19 mouse cellular contexts compared by ENCODE assay signal in genomic region chr14:61321200-61321599, GRCm38 (mm10). TPM values are rescaled to one million over a fixed set of nuclear protein-coding genes. Genes with fewer than 3 reads are reported as not detected.
"Had no signal": no experiment of that assay in that cellular context is flagged by ENCODE, and none has a peak within 500 bp of the region (broad histone marks: within the 10 kb centered on the region; RNA-seq: fewer than 3 reads in every experiment).

No protein-coding gene starts in this region.

- H3K36me3 ChIP-seq: lung, embryonic 15.5 days; midbrain, embryonic 10.5 days; midbrain, embryonic 12.5 days; neural tube, embryonic 13.5 days; neural tube, embryonic 15.5 days; stomach, embryonic 15.5 days had no signal

- H3K4me1 ChIP-seq: lung, embryonic 15.5 days; midbrain, embryonic 10.5 days; midbrain, embryonic 12.5 days; neural tube, embryonic 13.5 days; neural tube, embryonic 15.5 days; stomach, embryonic 15.5 days had no signal

- H3K27ac ChIP-seq: liver, embryonic 14.5 days; lung, embryonic 15.5 days; midbrain, embryonic 10.5 days; midbrain, embryonic 12.5 days; neural tube, embryonic 13.5 days; neural tube, embryonic 15.5 days; stomach, embryonic 15.5 days had no signal

- H3K9me3 ChIP-seq: lung, embryonic 15.5 days; neural tube, embryonic 15.5 days; stomach, embryonic 15.5 days had no signal

- H3K9ac ChIP-seq: liver, embryonic 14.5 days; lung, embryonic 15.5 days; midbrain, embryonic 12.5 days; neural tube, embryonic 13.5 days; neural tube, embryonic 15.5 days; stomach, embryonic 15.5 days had no signal

- H3K4me3 ChIP-seq: lung, embryonic 15.5 days; midbrain, embryonic 10.5 days; midbrain, embryonic 12.5 days; myocyte; neural tube, embryonic 13.5 days; neural tube, embryonic 15.5 days; stomach, embryonic 15.5 days had no signal

- H3K4me2 ChIP-seq: lung, embryonic 15.5 days; midbrain, embryonic 12.5 days; neural tube, embryonic 13.5 days; neural tube, embryonic 15.5 days; stomach, embryonic 15.5 days had no signal

- DNase-seq: lung, adult 2 months; midbrain, embryonic 14.5 days; retina, postnatal 1 day; right cerebral cortex, adult 18-20 months; right cerebral cortex, postnatal 25 days; right cerebral cortex, postnatal 4 days; spleen, adult 18-20 months; thymus, adult 2 months; thymus, postnatal 25 days; thymus, postnatal 4 days had no signal

- H3K27me3 ChIP-seq: lung, embryonic 15.5 days; midbrain, embryonic 12.5 days; neural tube, embryonic 13.5 days; neural tube, embryonic 15.5 days; stomach, embryonic 15.5 days had no signal

- ATAC-seq: midbrain, embryonic 16.5 days had no signal

RNA-seq across cellular contexts. Expression of gene Arl11, which starts 11.6 kb away (rescaled TPM):
- polyA plus RNA-seq: myocyte had no signal
